Mouse (Mus musculus): ENCODE measurements around the gene Abhd2.

- no peak for TF ChIP-seq CTCF (IDR thresholded peaks at IDR 0.05; ENCODE audit: extremely low read depth, insufficient read depth, low read length)
- no peak for TF ChIP-seq POLR2A (IDR thresholded peaks at IDR 0.05; ENCODE audit: extremely low read depth, insufficient read depth, low read length)
Measured at GRCm38 (mm10) chr7:79375594-79375993, 102.6 kb downstream of the Abhd2 start.
